Mouse (Mus musculus) T-helper 2 cell (primary cell): ENCODE data around the gene Tfrc.
"Not testable (repeated sequence)": the region's sequence is repeated elsewhere in the genome, so short reads cannot be mapped to it uniquely, and the experiment has no call there.

ENCODE experiments used
- in situ Hi-C: fragments of 300-600 bp; cut with MboI, MseI; formaldehyde crosslinking; loops from one replicate; pipeline ENCODE4 v1.15.1; 2025; ENCODE audit warnings: high pct_unique_total_duplicates

The Tfrc gene

DNA sequence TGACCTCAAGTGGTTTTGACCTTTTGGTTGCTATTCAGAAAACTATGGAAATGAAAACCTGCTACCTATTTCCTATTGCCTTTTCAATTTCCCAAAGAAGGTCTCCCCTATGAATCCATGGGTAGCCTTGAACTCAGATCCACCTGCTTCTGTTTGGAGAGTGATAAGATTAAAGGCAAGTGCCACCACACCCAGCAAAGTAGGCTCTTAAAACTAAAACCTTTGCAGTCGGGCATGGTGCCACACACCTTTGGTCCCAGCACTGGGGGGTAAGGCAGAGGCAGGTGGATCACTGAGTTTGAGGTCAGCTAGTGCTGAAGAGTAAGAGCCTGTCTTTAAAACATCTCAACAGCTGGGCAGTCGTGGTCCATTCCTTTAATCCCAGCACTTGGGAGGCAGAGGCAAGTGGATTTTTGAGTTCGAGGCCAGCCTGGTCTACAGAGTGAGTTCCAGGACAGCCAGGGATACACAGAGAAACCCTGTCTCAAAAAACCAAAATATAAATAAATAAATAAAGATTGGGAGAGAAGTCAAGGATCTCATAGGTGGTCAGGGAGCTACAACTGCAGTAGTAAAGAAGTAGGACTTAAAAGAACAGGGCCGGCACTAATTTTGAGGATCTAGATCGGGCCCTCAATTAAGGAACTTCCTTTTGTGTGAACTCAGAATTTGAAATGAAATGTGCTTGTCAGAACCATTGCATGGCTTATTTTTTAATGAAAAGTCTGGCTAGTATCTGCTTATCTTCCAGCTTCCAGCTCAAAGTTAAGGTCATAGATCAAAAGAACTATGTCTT lies 1.9 kb downstream of the Tfrc start:
- in situ Hi-C loops, result loop anchor here (10.0 kb wide), 1 partner anchor 316 kb away; no protein-coding TSS in a partner anchor

DNA sequence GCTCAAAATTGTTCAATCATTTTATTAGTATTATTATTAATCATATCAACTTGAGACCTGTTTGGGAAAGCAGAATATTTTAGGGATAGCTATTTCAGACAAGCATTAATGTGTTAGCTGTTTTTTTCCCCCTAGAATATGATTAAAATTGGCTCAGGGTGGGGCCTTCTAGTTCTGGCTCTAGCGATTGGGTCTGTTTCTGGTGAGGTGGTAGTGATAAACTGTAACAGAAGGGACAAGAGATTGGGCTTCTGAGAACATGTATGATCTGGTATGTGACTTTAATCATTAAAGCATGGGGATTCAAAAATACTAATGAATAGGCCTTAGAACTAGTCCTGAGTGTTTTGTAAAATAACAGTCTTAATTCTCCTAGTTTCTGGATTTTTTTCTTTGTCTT lies 3.3 kb downstream of the Tfrc start:
- in situ Hi-C loops, result loop anchor here (10.0 kb wide), 1 partner anchor 317 kb away; no protein-coding TSS in a partner anchor

DNA sequence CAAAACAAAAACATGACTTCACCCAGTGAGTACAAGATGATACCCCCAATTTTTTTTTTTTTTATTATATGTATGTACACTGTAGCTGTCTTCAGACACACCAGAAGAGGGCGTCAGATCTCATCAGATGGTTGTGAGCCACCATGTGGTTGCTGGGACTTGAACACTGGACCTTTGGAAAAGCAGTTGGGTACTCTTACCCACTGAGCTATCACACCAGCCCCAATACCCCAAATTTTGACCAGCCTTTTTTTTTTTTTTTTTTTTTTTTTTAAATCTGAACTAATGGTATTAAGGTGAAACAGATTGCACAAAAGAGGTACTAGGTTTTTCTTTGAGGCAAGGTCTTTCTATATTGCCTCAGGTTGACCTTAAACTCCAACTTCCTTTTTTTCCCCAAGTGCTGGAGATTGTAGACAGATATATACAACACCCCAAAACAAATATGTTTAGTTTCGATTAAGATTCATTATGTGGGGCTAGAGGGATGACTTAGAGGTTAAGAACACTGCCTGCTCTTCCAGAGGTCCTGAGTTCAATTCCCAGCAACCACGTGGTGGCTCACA lies 4.6 kb downstream of the Tfrc start:
- in situ Hi-C loops, result loop anchor here (10.0 kb wide), 1 partner anchor 319 kb away; no protein-coding TSS in a partner anchor

DNA sequence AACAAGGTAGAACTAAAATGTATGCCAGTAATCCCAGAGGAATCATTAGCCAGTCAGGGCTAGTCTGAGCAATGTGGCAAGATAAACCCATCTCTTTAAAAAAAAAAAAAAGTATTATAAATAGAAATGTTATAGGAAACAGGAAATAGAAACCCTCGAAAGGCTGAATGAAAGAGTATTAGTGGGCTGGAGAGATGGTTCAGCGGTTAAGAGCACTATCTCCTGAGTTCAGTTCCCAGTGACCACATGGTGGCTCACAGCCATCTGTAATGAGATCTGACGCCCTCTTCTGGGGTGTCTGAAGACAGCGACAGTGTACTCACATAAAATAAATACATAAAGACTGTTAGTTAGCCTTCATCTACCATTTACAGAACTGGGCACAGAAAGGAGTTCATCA lies 5.3 kb downstream of the Tfrc start:
- in situ Hi-C loops, result loop anchor here (10.0 kb wide), 1 partner anchor 319 kb away; no protein-coding TSS in a partner anchor

DNA sequence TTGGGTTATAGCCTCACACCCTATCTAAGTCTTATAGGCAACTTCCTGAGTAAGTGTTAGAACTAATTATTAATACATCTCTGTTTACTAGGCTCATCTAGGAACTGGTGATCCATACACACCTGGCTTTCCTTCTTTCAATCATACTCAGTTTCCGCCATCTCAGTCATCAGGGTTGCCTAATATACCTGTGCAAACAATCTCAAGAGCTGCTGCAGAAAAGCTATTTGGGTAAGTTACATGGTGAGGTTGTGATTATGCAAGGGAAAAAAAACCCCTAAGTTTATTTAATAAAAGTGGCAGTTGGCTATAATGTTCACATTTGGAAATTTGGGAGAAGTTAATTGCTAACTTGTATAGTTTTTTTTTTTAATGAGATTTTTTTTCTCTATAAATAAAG lies 10.2 kb downstream of the Tfrc start:
- in situ Hi-C loops, result loop anchor here (10.0 kb wide), 1 partner anchor 324 kb away; no protein-coding TSS in a partner anchor

DNA sequence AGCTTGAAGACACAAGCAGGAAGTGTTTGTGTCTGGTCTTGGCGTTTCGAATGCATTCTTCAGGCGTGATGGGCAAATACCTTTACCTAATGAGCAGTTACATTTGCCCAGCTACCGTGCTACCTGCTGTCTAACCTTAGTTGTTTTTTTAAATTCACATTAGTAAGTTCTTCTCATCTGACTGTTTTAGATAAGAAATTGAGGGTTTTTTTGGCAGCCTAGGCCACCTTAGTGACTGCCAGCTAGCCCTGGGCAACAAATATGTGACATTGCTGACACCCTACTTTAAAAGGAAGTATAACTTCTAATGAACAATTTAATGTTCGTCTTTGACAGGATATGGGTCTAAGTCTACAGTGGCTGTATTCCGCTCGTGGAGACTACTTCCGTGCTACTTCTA lies 19.4 kb downstream of the Tfrc start:
- in situ Hi-C loops, result no loop called here

DNA sequence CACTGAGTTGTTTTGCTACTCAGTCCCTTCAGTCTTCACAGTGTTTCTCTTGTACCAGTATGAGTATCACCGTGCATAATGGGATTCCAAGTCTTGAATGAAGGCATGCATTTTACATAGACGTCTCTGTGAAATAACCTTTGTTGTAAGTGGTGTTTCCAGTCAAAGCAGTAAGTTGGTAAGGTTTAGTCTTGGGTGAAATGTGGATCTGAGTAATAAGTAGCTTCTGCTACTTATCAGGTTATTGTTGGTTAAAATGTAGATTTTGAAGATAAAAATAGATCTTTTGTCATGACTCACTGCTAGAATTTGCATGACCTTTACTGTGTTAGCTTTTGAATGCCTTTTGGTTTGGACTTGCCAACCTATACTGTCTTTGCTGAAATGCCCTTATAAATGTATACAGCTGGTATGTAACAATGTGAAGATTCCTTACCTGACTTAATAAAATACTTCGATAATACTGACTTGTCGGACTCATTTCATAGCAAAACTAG lies 23.7 kb downstream of the Tfrc start:
- in situ Hi-C loops, result loop anchor here (10.0 kb wide), 1 partner anchor 128 kb away; no protein-coding TSS in a partner anchor

DNA sequence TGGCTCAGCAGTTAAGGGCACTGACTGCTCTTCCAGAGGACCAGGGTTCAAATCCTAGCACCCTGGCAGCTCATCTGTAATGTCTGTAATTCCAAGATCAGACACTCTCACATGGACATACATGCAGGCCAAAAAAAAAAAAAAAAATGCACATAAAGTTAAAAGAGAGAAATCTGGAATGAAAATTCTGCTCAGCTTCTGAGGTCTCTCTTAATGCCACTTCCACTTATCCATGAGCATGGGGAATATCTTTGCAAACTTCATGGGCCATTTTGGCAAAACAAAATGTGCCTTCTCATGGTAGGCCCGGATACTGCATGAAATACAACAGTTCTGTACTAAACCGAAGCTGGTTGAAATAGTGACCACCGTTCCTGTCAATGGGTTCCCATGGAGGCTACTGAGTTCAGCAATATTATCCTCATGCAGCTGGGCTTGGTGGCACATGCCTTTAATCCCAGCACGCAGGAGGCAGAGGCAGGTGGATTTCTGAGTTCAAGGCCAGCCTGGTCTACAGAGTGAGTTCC lies 24.8 kb downstream of the Tfrc start:
- in situ Hi-C loops, result loop anchor here (10.0 kb wide), 1 partner anchor 129 kb away; no protein-coding TSS in a partner anchor

DNA sequence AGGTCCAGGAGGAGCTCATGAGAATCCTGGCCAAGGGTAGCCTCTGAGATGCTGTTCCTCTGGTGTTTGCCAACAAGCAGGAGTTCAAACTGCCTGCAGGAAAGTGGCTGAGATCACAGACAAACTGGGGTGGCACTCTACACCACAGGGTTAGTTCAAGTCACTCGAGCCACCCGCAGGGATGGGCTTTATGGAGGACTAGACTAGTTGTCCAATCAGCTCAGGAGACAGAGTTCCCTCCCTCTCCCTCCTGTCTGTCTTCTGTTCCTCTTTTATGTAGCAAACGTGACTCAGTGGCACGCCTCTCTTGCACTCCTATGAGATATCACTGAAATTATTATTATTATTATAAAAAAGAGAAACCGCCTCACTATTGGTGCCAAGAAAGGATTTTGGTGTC lies 25.5 kb downstream of the Tfrc start:
- in situ Hi-C loops, result loop anchor here (10.0 kb wide), 1 partner anchor 129 kb away; no protein-coding TSS in a partner anchor

DNA sequence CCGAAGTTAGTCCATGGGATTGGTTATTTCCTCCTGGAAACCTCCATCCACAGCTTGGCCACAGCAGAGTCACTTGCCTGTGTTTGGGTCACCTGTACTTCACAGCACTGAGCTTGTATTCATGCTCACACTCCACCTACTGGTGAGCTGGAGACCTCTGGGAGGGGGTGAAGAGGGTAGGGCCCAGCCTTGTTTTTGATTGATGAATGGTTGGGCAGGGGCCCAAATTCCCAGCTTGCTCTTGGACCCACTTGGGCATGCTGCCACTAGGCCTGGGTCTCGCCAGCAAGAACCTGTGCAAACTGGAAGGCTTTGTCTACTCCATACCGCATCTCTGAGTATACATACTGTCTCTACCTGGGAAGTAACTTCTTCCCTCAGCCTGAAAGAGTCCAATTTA lies 26.6 kb downstream of the Tfrc start:
- in situ Hi-C loops, result loop anchor here (10.0 kb wide), 1 partner anchor 131 kb away; no protein-coding TSS in a partner anchor

DNA sequence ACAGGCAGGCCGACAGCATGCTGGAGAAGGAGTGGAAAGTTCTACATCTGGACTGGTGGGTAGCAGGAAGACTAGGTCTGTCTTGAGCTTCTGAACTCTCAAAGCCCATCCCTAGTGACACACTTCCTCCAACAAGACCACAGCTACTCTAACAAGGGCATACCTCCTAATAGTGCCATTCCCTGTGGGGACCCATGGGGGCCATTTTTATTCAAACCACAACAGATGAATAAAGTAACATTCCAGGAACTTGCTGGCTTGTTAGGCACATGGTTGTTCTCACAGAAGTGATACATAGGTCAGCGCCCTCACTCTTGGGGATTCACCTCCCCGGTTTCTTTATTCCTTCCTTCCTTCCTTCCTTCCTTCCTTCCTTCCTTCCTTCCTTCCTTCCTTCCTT lies 27.6 kb downstream of the Tfrc start:
- in situ Hi-C loops, result loop anchor here (10.0 kb wide), 1 partner anchor 132 kb away; no protein-coding TSS in a partner anchor

DNA sequence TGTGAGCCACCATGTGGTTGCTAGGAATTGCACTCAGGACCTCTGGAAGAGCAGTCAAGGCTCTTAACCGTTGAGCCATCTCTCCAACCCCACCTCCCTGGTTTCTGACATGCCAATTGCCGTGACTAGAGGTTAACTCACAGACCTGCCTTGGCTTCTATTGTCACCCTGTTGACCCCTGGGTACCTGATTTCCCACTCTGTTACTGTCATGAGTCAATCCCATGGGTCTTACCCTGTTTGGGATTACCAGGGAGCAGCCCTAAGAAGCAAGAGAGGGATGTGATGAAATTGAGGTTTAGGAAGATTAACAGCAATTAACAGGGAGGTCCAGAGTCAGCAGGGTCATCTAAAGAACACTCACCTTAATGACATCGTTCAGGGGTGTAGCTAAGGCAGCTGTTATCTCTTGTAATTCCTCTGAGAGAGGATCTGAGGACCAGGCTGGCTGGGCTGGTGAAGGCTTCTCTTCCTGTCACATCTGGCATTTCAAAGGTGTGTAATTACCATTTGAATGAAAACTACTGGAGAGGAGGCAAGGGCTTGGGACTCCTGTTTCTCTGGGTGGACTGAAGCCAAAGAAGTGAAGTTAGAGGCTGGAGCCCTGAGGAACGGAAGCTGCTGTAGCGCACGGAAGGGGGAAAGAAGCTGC lies 28.3 kb downstream of the Tfrc start:
- in situ Hi-C loops, result loop anchor here (10.0 kb wide), 1 partner anchor 132 kb away; no protein-coding TSS in a partner anchor

DNA sequence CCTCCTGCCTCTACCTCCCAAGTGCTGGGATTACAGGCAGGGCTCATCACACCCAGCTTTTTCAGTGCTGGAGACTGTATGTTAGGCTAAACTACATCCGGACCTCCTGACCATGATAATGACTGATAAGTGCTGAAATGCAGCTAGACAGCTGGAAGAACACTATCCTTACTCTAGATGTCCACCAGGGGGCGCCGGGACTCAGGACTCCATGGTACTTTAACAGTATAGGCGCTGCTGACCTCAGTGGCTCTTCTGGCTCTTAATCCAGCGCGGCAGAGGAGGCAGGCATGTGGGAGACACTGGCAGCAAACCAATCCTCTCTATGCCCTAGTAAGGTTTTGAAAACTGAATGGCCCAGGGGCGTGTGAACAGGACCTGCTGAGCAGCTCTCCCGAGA lies 29.8 kb downstream of the Tfrc start:
- in situ Hi-C loops, result loop anchor here (10.0 kb wide), 1 partner anchor 134 kb away; no protein-coding TSS in a partner anchor

DNA sequence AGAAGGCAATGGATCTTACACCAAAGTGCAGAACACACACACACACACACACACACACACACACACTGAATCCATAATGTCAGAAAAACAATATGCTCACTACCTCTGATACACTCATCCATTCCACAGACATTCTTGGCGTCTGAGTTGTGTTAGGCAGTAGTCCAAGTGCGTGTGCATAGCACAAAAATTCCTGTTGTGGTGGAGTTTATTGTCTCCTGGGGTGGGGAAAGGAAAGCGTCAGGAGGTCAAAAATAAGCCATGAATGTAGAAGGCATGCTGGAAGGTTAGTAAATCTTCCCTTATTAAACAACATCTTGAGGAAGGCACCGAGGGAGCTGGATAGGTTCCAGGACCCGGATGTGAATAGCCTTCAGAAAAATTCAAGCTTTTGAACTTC lies 31.4 kb downstream of the Tfrc start:
- in situ Hi-C loops, result no loop called here

DNA sequence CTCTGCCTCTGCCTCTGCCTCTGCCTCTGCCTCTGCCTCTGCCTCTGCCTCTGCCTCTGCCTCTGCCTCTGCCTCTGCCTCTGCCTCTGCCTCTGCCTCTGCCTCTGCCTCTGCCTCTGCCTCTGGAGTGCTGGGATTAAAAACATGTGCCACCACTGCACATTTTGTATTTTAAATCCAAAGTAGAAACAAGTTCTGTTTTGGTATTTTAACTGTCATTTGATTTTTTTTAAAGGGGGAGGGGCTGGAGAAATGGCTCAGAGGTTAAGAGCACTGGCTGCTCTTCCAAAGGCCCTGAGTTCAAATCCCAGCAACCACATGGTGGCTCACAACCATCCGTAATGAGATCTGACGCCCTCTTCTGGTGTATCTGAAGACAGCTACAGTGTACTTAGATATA lies 32.0 kb downstream of the Tfrc start:
- in situ Hi-C loops, result not testable (repeated sequence)

DNA sequence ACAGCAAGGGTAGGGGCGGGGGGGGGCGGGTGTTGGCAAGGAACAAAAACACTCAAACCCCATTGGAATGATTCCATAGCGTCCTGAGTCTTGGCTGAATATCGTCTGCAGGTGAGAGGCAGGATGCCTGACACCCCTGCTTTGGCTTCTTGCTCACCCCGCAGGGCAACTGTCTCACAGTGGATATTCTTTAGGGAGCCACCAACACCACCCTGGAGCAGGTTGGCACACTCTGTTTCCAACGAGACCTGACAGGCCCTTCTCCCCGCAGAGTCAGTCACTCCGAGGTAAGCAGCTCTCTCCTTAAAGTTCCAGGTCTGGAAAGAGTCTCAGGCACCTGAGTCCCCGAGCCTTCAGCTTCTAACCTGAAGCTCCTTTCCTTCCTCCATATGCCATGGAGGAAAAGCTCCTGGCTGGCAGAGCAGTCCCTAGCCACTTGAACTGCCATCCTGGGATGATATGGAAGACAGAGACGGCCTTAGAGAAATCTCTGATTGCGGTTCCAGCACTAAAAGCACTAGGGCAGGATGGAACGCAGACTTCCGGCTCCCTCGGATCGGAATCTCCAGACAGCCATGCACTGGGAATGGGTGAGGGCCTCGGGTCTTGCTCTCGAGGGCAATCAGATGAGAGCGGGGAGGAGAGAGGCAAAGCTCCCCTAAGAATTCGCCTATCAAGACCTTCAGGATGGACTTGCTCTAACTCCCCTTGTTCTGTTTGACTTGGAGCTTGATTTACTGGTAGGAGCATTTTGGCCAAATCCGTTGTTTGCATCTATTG lies 32.9 kb downstream of the Tfrc start:
- in situ Hi-C loops, result no loop called here

DNA sequence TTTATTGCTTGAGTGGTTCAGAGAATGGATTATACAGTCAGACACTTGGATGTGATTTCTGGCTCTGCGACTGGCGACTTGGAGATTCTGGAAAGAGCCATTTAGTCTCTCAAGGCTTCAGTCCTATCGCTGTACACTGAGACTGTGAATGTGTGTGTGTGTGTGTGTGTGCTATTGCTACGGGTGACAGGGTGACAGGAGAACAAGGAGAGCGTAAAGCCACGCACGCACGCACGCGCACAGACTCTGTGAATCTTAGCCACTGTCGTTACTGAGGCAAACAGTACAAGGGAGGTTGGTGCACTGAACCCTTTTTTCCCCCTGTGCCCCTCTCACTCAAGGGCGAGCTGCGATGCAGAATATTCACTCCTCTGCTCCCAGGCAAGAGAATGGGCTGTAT lies 33.6 kb downstream of the Tfrc start:
- in situ Hi-C loops, result no loop called here

DNA sequence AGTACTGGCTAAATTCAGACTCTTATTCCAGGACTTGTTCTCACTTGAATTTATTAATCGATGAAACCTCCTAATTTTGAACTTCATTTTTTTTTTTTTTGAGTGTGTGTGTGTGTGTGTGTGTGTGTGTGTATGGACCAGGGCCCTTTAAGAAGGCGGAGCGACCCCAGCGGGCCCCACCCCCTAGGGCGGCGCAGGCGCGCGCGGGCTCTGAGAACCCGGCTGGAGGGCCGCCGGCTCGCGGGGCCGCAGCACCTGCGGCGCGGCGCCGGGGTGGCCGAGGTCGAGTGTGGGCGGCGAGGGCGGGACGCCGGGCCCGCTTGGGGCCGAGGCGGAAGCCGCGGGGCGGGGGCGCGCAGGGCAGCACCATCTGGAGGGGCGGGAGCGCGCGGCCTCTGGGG lies 34.9 kb downstream of the Tfrc start, which contains the start of gene Tnk2:
Gene Tnk2, plus strand, starts transcription at position 214 of the 401 bp plus-strand sequence.
- in situ Hi-C loops, result no loop called here

DNA sequence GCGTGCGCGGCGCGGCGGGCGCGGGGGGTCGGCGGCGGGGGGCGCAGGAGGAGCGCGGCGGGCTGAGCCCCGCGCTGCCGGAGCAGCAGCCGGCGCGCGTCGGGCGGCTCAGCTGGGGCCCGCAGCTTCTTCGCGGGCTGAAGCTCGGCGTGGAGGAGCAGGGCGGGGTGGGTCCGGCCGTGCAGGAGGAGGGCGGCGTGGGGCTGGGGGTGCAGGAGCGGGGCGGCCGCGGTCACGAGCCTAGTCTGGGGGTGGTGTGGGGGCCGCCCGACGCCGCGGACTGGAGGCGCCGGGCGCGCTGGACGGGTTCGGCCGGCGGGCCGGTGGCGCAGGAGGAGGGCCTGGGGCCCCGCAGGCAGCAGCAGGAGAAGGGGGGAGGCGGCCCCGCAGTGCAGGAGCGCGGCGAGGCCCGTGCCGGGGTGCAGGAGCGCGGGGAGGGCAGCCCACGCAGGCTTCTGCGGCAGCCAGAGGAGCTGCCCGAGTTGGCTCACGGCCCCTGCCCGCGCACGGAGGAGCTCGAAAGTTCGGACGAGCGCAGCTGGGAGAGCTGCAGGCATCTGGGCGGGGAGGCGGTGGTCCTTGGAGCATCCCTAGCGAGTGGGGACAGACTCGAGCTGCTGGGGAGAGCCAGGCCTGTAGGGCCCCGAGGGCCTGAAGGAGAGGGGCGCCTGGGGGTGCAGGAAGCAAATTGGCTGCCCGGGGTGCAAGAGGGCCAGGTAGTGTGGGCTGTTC lies 35.5 kb downstream of the Tfrc start:
- in situ Hi-C loops, result no loop called here

DNA sequence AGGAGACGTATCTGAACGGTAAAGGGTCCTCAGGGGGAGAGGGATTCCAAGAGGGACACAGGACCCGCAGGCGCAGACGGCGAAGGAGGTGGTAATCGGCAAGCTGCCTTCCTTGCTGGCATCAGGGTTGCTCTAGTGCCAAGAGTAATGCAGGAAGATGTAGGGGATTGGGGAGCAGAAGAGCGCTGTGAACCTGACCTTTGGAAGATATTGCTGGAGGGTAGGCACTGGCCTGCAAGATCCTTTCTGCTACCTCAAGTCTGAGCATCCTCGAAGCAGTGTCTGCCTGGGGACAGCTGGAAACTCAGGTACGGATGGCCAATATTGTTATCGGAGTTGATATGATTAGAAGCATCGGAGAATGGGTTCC lies 36.1 kb downstream of the Tfrc start:
- in situ Hi-C loops, result loop anchor here (5.0 kb wide), 1 partner anchor 38 kb away; no protein-coding TSS in a partner anchor
